Mouse (Mus musculus): ENCODE results near the gene Spns2.
A peak's percentile ranks its signal among the peaks of the same experiment; 100 is the strongest.
"Not testable (repeated sequence)": the region's sequence is repeated elsewhere in the genome, so short reads cannot be mapped to it uniquely, and the experiment has no call there.

Gene Spns2

DNA sequence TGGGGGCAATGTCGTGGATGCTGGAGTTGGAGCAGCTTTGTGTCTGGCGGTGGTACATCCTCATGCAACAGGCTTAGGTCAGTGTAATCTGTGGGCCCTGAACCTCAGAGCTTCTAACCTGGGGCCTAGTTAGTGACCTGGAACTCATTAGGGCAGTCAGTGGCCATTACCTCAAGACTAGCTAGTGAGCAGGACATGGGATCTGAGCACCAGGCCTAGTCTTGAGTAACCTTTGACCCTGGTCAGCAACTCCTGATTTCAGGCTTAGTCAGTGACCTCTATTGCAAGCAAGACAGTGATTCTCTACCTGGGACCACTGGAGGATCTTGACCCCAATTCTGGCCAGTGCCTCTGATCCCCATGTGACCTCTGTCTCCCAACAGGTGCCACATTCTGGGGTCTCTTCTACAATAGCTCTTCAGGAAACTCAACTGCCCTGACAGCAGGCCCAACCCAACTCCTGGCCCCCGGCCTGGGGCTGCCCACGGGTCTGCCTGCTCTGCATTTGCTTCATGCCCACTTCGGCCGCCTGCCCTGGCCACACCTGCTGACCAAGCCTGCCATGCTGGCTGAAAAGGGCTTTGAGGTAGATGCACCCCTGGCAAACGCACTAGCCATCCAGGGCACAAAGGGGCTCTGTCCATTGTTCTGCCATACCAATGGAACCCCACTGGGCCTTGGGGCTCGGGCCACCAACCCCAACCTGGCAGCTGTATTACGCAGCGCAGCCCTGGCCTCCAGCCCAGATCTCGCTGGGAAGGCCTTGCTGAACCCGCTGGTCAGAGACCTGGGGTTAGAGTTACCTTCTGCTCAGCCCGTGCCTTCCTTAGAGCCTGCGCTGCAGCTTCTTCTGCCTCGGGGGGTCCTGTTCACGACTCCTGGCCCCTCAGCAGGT lies 52.7 kb downstream of the Spns2 start:
- DNase-seq (ENCODE audit: low spot score in 2 of 2), result peak in 1 of 2 experiments; percentile 14

DNA sequence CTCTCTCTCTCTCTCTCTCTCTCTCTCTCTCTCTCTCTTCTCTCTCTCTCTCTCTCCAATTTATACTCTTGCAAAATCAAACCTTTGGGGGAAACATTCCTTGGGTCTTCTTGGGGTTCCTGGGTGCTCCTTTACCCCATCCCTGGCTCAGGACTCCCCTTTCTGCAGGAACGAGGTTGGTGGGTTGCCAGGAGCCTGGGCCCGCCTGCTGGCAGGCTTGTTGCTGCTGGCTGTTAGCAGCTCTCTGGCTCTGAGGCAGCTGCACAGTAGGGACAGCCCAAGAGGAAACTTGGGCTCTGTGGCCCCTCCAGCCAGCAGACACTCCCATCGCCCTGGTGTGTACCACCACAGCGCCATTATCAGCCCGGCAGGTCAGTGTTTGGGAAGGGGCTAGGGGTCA lies 53.4 kb downstream of the Spns2 start:
- peak in 1 of 2 experiments; percentile 21 for DNase-seq (ENCODE audit: low spot score in 2 of 2)

DNA sequence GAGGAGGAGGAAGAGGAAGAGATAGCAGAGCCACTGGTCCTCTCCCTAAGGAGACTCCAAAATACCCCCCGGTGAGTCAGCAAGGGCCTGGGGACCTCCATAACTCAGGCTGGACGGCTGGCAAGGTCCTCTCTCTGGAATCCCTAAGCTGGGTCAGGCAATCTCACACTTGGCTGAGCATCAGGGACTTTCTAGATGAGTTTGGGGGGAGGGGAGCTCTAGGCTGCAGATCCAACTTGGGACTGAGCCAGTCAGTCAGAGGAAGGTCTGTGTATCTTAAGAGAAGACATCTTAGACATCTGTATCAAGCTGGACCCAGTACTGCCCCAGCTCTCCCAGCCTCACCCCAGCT lies 54.0 kb downstream of the Spns2 start:
- DNase-seq (ENCODE audit: low spot score in 2 of 2), result no peak

DNA sequence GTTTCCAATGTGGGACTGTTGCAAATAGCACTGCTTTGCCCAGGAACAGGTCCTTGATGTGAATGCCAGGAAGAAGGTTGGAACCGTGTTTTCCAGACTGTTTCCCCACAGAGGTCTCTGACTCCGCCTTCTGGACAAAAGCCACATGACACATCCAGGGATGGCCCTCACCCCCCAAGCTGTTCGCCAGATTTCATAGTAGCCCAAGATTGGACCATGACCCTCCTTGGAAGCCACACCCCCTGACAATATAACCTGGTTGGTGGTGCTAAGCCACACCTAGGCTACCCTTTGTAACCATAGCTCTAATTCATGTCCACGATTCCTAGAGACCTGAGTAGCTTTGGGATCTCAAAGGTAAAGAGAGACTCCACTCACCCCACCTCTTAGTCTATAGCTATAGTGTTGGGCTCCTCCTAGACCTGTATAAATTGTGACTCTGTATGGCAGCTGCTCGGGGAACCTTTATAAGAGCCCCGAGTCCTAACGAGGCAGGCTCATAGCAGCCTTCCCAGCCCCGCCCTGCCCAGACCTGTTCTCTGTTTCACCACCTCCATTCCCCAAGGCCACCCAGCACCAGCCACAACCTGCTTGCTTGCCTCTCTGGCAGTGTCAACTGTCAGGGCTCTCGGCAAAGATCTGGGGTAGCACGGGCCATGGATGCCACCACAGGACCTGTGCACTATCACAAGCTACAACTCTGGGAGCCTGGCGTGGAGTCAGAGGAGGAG lies 54.6 kb downstream of the Spns2 start, which contains the start of gene Ggt6:
Ggt6 (plus strand) TSS at position 564 of the 731 bp plus-strand sequence.
- no peak for DNase-seq (ENCODE audit: low spot score in 2 of 2)

DNA sequence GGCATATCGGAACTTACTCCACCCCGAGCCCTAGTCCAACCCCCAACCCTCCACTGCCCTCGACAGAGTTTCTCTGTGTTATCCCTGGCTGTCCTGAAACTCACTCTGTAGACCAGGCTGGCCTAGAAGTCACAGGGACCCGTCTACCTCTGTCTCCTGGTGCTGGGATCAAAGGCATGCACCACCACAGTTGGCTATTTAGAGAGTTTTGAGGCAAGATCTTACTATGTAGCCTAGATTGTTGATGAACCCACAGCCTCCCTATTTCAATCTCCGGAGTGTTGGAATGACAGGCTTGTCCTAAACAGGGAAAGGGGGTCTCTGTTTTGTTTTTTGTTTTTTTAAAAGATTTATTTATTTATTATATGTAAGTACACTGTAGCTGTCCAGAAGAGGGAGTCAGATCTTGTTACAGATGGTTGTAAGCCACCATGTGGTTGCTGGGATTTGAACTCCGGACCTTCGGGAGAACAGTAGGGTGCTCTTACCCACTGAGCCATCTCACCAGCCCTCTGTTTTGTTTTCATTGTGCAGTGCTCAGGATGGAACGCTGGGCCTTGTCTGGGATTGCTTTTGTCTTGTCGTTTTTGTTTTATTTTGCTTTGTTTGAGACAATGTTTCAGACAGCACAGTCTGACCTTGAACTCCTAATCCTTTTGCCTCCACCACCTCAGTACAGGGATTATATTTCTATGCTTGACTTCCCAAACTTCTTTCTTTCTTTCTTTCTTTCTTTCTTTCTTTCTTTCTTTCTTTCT lies 59.2 kb downstream of the Spns2 start:
- not testable (repeated sequence) for DNase-seq (ENCODE audit: low spot score in 2 of 2)

DNA sequence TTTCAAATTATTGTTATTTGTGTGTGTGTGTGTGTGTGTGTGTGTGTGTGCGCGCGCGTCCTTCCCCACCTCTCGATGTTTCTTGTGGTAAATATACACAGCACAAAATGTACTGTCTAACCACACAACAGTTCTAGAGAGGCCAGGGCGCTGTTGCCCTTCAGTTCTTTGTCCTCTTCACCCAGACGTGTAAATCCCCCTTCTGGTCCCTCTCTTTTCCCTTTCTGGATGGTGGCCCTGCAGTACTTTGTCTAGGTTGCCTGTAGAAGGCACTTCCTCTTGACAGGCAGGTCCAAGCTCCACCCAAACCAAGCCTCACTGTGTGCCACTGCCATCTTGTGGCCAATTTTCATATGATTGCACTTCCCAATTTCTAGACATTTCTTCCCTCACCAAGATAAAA lies 60.4 kb downstream of the Spns2 start:
- peak; percentile 84 to 88 for DNase-seq (ENCODE audit: low spot score in 2 of 2)

DNA sequence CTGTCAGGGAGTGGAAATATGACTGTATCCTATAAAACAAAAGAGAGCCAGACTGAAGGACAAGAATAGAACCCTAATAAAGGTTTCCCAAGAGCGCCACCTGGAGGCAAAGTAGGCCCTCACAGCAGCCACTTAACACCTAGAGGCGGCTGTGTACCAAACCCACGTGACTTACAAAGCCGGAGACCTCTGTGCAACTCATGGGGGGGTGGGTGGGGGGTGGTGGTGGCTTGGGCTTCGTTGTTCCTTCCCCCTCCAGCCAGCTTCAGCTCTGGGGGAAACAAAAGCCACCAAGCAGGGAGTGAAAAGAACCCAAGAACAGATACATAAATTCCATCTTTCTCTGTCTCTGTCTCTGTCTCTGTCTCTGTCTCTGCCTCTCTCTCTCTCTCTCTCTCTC lies 61.0 kb downstream of the Spns2 start:
- peak; percentile 75 to 77 for DNase-seq (ENCODE audit: low spot score in 2 of 2)

DNA sequence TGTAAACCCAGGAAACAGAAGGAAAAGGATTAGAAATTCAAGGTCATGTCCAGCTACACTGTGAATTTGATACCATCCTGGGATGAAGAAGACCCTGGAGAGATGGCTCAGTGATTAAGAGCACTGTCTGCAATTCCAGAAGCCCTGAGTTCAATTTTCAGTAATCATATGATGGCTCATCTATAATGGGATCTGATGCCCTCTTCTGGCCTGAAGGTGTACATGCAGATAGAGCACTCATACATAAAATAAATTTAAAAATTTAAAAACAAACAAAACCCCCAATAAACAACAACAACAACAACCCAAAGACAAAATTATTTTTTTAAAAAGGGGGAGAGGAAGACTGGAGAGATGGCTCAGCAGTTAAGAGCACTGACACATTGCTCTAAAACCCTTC lies 62.8 kb downstream of the Spns2 start:
- no peak for DNase-seq (ENCODE audit: low spot score in 2 of 2)

DNA sequence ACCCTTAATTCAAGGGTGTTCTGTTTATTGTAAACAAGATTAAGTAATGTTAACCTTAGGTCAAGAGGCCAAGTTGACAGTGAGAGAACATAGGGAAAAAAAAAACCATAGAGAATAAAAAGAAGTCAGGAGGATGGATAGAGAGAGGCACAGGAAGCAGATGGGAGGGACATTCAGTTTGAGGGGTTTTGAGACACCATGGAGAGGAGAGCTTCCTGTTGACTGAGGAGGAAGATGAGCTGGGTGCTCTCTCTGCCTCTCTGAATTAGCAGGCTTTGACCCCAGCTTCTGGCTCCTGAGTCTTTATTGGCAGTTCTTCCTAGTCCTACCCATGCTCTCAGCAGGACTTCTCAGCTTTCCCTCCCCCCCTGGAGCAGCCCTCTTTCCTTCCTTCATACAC lies 64.5 kb downstream of the Spns2 start:
- DNase-seq (ENCODE audit: low spot score in 2 of 2), result no peak

DNA sequence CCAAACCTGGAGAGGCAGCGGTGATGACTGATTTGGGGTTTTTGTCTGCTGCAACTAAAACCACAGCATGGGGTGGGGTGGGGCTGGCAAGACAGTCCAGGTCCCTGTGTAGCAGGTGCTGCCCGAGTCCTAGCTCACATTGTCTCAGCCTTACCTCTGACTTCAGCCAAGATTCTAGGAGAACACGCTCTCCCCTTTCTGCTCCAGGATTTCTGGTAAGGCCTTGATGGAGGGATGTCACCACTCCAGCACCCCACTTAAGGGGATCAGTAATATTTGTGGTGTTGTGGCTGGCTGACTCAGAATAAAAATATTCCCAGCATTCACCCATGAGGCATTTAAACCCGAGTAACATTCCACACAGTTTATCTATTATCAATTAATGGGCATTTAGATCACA lies 66.0 kb downstream of the Spns2 start:
- no peak for DNase-seq (ENCODE audit: low spot score in 2 of 2)

DNA sequence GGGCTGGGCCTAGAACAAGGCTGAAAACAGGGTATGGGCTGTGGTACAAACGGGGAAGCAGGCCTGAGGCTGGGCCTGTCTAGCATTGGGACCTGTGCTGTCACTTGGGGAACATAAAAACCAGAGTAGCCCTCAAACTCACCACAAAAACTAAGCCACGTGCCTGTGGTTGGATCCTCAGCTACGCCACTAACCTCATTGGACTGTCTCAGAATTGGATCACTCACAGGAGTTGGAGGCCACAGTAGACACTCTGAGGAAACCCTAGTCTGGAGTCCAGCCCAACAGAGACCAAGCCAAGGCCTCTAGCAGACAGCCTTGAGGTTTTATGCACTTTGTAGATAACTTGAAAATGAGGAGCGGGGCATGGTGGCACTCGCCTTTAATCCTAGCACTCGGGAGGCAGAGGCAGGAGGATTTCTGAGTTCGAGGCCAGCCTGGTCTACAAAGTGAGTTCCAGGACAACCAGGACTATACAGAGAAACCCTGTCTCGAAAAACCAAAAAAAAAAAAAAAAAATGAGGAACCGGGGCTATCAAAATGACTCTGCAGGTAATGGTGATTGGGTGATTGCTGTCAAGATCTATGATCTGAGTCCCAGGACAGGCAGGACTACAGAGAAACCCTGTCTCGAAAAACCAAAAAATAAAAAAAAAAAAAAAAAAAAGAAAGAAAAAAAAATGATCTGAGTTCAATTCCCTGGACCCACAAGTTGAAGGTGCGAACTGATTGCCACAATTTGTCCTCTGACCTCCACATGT lies 68.0 kb downstream of the Spns2 start:
- no peak for DNase-seq (ENCODE audit: low spot score in 2 of 2)

DNA sequence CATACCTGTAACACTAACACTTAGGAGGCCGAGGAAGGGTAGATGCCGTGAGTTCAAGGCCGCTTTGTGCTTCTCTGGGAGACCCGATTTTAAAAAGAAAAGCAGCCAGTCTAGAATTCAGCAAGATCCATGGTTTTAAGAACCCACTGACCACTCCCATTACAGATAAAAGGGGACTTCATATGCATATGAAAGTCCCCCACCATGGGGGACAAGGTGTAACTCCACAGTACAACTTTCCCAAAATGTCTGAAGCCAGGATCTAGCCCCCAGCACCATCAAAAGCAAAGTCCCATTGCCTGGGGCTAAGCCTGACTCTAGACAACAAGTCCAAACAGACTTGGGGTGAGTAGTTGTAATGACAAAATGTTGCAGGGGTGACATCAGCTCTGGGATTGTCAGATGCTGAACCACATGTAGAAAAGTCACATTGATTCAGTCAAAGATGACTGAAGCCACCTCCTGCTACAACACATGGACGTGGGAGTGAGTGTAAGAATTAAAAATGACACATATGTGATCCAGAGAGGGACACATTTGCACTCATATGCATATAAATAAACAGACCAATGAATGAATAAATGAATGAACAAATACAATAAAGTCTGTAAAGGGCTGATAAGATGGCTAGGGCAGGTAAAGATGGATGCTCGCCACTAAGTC lies 69.1 kb downstream of the Spns2 start:
- no peak for DNase-seq (ENCODE audit: low spot score in 2 of 2)

DNA sequence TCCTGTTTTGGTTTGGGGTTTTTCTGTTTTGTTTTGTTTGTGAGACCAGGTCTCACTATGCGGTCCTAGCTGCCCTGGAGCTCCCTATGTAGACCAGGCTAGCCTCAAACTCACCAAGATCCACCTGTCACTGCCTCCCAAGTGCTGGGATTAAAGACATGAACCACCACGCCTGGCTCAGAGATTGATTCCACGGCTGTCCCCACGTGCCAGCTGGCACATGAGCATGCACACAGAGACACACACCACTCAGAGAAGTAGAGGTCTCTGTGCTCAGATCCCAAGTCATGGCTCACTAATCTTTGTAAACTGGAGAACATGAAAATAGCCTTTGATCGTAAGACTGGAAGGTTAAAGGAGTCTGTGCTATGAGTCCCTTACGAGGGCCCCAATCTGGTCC lies 70.7 kb downstream of the Spns2 start:
- DNase-seq (ENCODE audit: low spot score in 2 of 2), result no peak

DNA sequence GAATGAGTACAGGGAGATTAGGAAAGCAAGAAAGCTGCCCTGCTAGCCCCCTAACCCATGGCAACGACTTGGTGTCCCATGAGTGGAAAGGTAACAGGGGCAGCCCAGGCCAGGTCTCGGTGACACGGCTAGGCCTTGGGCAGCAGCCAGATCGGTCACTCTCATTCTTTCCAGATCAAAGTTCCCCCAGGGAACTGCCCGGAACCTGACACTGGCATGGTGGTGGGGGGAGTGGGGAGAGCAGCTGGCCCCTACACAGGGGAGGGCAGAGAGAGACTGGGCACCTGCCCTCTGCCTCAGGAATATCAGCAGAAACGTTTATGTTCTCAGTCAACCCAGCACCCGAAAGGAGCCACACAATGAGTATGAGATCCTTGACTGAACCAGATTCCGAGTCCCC lies 71.5 kb downstream of the Spns2 start:
- DNase-seq (ENCODE audit: low spot score in 2 of 2), result no peak

DNA sequence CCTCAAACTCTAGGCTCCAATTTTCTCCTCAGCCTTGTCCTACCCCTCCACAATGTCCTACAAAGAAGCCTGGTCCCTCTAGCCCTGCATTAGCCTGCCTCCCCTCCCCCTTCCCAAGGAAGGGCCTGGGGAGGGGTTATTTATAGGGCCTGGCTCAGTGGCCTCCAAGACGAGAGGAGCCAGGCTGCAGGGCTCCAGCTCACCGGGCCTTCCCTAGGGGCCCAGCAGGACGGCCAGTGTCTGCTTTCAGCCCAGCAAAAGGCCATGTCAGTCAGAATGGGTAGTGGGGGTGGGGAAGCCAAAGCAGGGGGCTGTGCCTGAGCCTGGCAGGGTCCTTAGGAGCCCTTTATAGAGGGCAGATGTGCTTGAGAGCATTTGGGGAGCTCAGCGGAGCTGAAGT lies 72.3 kb downstream of the Spns2 start:
- no peak for DNase-seq (ENCODE audit: low spot score in 2 of 2)

DNA sequence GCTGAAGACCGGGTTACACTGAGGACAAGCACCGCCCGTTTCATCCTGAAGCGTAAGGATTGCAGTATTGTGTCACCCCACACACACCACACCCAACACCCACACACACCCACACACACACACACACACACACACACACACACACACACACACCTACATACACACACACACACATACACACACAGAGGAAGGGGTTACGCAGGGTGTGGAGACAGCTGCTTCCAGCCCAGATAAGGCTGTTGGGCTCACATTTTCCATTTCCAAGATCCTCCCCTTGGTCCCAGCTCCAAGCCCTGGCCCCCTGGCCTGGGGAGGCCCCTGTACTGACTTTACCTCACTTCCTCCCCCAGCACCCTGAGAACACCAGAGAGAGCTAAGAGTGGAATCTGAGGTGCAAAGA lies 73.0 kb downstream of the Spns2 start:
- DNase-seq (ENCODE audit: low spot score in 2 of 2), result no peak

DNA sequence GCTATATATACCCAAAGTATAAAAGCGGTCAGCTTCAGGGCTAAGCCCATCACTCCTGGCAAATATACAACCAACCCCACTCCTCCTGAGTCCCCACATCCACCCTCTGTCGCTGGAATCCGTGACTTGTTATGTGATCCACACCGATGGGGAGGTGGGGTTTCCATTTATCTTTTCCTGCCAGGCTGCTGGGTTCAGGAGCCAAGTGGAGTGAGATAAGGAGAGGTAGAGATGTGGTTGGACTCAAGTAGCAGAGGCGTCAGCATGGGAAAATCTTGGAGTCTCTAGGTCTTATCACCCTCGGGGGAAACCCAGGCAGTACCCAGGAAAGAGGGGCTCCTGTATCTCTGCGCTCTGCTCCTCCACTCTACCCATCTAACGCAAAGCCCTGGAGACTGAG lies 74.5 kb downstream of the Spns2 start:
- DNase-seq (ENCODE audit: low spot score in 2 of 2), result no peak

DNA sequence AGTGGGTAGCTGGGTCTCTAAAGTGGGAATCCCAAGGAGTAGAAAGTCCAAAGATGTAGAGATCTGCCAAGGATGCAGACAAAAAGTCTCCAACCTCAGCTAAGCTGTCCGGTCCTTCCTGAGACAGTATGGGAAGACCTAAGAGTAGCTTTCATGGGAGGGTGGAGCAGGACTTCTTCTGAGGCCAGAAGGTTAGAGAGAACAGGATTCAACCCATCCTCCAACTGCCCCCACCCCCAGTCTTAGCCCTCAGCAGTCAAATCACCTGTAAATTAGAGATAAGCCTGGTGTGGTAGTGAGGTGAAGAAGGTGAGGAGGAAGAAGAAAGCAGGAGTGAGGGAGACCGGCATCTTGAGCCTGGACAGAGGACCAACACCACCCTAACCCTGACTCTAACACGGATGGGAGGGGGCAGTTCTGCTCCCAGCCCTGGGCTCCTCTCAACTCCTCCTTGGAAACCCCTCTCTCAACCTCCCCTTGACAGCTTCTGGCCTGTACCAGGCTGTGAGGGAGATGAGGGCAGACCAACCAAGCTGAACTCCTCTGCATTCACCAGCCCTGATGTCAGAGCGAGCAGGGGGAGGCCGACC lies 76.0 kb downstream of the Spns2 start:
- DNase-seq (ENCODE audit: low spot score in 2 of 2), result no peak

DNA sequence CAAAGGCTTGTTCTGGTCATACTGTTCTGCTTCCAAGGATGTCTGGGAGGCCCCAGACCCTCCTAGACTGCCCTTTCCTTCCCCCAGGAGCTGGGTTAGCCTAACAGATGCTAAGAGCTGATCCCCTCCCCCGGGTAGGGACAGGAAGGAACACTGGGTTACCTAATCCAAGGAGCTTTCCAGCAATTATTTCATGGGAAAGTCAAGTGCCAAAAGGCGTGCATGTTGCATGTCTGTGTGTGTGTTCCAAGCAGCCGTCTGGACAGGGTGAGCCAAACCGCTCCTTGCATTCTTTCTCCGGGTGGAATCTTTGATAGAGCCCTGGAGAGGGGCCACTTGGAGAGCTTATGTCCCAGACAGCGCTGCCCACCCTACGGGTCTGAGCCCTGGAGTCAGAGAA lies 76.7 kb downstream of the Spns2 start:
- DNase-seq (ENCODE audit: low spot score in 2 of 2), result no peak

DNA sequence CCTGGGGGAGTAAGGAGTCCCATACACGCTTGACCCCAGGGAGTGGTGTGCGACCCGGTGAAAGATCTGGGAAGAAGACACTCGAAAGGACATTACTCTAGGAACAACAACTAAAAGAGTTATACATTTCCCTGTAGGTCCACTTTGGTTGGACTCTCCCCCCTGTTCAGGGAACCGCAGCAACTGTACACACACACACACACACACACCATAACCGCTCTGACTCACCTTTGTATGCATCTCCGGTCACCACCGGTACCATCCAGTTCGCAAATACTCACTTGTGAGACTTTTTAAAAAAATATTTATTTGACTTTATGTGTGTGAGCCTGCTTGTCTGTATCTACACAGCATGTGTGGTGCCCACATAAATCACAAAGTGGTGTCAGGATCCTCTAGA lies 77.8 kb downstream of the Spns2 start:
- no peak for DNase-seq (ENCODE audit: low spot score in 2 of 2)

All from right cerebral cortex, adult 2 months (tissue).